Mouse (Mus musculus): ENCODE data around the gene Cc2d2b.

DNA sequence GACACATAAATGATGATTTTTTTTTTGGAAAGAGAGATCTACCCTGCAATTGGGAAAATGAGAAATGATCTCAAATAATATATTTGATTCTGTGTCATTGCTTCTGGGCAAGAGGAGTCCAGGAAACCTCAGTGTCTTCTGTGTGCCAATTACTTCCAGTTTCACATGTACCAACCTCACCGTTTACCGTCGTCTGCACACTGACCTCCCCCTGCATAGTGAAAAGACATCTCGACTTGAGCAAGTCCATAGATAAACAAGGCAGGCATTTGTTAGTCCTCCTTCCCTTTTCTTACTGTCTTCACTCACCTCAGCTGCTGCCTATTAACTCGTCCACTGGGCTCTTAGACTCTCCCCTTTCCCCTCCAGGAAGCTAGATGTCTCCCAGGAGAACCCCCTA lies 77.1 kb downstream of the Cc2d2b start:
- TF ChIP-seq CTCF (IDR thresholded peaks at IDR 0.05; ENCODE audit: extremely low read depth, insufficient read length, insufficient replicate concordance, low read depth, low read length) (no peak), POLR2A (IDR thresholded peaks at IDR 0.05; ENCODE audit: low read depth, low read length) (no peak)

Data from small intestine, adult 2 months (tissue).